Mouse (Mus musculus): Measurements from ENCODE around the gene Gm3558. TPM values are rescaled to one million over a fixed set of nuclear protein-coding genes. Genes with fewer than 3 reads are reported as not detected.

The Gm3558 gene
- 0.02 TPM in 2 replicates for polyA plus RNA-seq (2012; rRNA removed)

GRCm38 (mm10) chr14:7568382-7568781 is at the start of gene Gm3558:
Gm3558 (minus strand) TSS chr14:7568566.

GRCm38 (mm10) chr14:7595492-7595891 is 27.1 kb upstream of the Gm3558 start, which contains the start of gene Gm10338:
Gm10338 (minus strand) TSS chr14:7595592.

Other genes with a start within 250 kb of the Gm3558 start
- not detected in 2 replicates for gene Gm5797, start 236.2 kb downstream of the Gm3558 start, polyA plus RNA-seq (2012; rRNA removed)
- not detected in 2 replicates for gene Gm8374, start 203.4 kb downstream of the Gm3558 start, polyA plus RNA-seq (2012; rRNA removed)
- gene Gm3755, start 117.6 kb downstream of the Gm3558 start, polyA plus RNA-seq (2012; rRNA removed), result not detected in 2 replicates
- 0.03 TPM in 1 of 2 replicates, not detected in the other for gene Gm3752, start 84.8 kb downstream of the Gm3558 start, polyA plus RNA-seq (2012; rRNA removed)
- gene Gm10338, start 27.0 kb upstream of the Gm3558 start, polyA plus RNA-seq (2012; rRNA removed), result not detected in 2 replicates
- gene Gm10128, start 75.4 kb upstream of the Gm3558 start, polyA plus RNA-seq (2012; rRNA removed), result not detected in 2 replicates
- not detected in 2 replicates for gene Gm26661, start 223.0 kb upstream of the Gm3558 start, polyA plus RNA-seq (2012; rRNA removed)
- gene Flnb, start 249.4 kb upstream of the Gm3558 start, polyA plus RNA-seq (2012; rRNA removed), result 3.7 TPM in 2 replicates

All from liver, embryonic 14 days (tissue).